Mouse (Mus musculus): ENCODE measurements around the gene Cep68. TPM values are rescaled to one million over a fixed set of nuclear protein-coding genes. Genes with fewer than 3 reads are reported as not detected.
A peak's percentile ranks its signal among the peaks of the same experiment; 100 is the strongest.
"Not testable (repeated sequence)": the region's sequence is repeated elsewhere in the genome, so short reads cannot be mapped to it uniquely, and the experiment has no call there.

The Cep68 gene
- polyA plus RNA-seq, 1 experiment from 2014 or later, result 37.3 TPM

DNA sequence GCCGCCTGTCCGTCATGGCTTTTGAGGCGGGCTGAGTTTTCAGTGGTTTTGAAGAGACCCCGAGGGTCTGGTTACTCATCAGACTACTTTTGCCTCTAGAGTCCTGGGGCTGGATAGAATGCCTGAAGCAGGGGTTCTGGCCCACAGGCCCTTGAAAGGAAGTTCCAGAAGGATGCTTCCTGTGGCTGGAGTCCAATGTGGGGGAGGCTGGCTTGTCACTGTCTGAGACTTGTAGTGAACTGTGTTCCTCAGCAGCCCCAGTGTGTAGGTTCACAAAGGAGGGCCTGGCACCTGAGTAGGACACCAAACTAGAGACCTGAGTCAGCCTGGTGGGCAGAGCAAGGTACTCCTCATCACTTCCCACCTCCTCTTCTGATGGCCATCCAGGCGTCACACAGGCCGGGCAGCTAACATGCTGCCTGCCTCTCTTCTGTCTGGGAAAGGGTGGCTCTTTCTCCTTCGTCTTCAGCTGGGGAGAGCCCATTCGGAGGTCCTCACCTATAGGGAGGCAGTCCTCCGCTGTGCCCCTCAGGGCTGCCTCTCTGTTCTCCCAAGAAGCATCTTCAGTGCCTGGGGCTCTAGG, 9.9 kb downstream of the Cep68 start:
- H3K27me3 ChIP-seq, result no peaks in the 10 kb centered on the region
- 91% methylated on average over 9 of the region's 9 CpGs for WGBS
- H3K9me3 ChIP-seq, result no peaks in the 10 kb centered on the region
- no peak overlapping the region for H3K27ac ChIP-seq (replicated peaks)
- H3K4me1 ChIP-seq, result peaks cover 9% of the 10 kb centered on the region; the same call in 1 of the 2 replicates
- ATAC-seq (ENCODE audit: low FRiP score, low read depth), result no peak
- no peak overlapping the region for H3K4me2 ChIP-seq (replicated peaks)
- H3K9ac ChIP-seq (replicated peaks), result no peak overlapping the region
- H3K36me3 ChIP-seq, result peaks cover 71% of the 10 kb centered on the region
- no peak overlapping the region for H3K4me3 ChIP-seq

- Histone ChIP-seq H3K4me2 (replicated peaks) (no peak overlapping the region), H3K36me3 (peaks cover 83% of the 10 kb centered on the region), H3K4me1 (0 out of 2 replicates have a peak, but pooled peaks cover under 1% of the 10 kb centered on the region), H3K27me3 (no peaks in the 10 kb centered on the region), H3K4me3 (no peak overlapping the region), H3K27ac (replicated peaks) (no peak overlapping the region), H3K9ac (replicated peaks) (no peak overlapping the region), H3K9me3 (no peaks in the 10 kb centered on the region)
- ATAC-seq (ENCODE audit: low FRiP score, low read depth), result no peak
- 94% methylated on average over 3 of the region's 3 CpGs for WGBS
Measured at GRCm38 (mm10) chr11:20237976-20238375, 11.3 kb downstream of the Cep68 start.

DNA sequence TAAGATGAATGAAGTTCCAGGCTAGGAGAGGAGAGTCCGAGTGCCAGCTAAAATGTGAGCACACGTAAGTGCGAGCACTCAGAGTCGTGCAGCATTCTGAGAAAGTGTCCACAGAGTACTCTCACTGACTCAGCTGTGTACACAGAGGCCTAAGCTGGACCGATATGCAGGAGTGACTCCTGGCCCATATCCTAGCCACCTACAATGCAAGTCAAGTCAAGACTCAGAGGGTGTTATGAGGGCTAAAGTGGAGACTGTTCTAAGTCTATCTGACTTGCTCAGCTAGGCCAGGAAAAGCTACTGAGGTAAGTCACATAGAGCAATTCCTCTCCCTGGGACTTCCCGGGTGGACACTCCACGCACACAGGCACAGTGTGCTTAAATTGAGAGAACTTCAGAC, 12.2 kb downstream of the Cep68 start:
- no peak overlapping the region for H3K27ac ChIP-seq (replicated peaks)
- H3K9me3 ChIP-seq, result no peaks in the 10 kb centered on the region
- H3K4me1 ChIP-seq, result no peaks in the 10 kb centered on the region
- H3K4me2 ChIP-seq (replicated peaks), result no peak overlapping the region
- no peaks in the 10 kb centered on the region for H3K27me3 ChIP-seq
- WGBS, result 94% methylated on average over 7 of the region's 7 CpGs
- no peak overlapping the region for H3K9ac ChIP-seq (replicated peaks)
- H3K36me3 ChIP-seq, result peaks cover 93% of the 10 kb centered on the region
- no peak overlapping the region for H3K4me3 ChIP-seq
- ATAC-seq (ENCODE audit: low FRiP score, low read depth), result no peak

DNA sequence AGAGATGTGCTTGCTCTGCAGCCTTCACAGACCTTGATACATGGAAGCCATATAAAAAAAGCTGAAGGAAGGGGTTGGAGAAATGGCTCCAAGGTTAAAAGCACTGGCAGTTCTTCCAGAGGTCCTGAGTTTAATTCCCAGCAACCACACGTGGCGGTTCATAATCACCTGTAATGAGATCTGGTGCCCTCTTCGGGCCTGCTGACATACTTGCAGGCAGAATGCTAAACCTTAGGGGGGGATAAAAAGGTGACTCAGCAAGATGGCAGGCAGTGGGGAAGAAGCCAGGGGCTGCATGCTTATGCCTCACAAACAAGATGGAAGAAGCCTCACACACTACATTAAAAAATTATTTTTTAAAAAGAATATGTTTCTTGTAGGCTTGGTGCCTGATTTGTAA, 15.0 kb downstream of the Cep68 start:
- WGBS, result 69% methylated on average over 3 of the region's 3 CpGs
- ATAC-seq (ENCODE audit: low FRiP score, low read depth), result no peak
- peaks cover 92% of the 10 kb centered on the region for H3K36me3 ChIP-seq

DNA sequence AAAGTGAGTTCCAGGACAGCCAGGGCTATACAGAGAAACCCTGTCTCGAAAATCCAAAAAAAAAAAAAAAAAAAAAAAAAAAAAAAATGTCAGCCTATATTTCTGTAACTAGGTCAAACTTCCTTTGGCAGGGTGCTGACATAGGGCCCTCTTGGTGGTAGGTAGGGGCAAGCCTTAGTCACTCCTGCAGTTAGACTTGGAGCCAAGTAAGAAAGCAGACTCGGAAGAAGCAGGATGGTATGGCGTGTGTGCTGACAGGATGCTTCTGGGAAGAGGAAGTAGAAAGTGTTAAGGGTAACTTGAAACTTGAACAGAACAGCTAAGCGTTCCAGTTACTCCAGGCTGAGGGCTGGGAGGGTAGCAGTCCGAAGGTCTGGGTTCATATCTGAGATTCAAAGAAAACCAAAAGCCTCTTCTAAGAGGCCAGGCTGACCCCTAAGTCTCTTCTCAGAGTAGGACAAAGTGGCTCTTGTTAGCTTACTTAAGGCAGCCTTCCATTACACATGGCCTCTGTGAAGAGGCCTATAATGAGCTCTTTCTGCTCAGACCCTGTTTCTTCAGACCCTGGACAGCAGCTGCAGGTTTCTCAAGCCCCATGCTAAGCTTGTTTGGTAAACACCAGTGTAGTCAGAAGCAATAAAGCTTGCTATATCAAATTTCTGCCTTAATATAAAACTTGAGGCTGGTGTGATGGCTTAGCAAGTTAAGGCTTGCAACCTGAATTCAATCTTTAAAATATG, 17.0 kb downstream of the Cep68 start:
- H3K4me2 ChIP-seq (replicated peaks), result no peak overlapping the region
- peaks cover 94% of the 10 kb centered on the region for H3K36me3 ChIP-seq
- peaks cover 6% of the 10 kb centered on the region for H3K4me1 ChIP-seq
- no peak overlapping the region for H3K4me3 ChIP-seq
- no peaks in the 10 kb centered on the region for H3K27me3 ChIP-seq
- WGBS, result 77% methylated on average over 4 of the region's 5 CpGs
- ATAC-seq (ENCODE audit: low FRiP score, low read depth), result no peak
- no peaks in the 10 kb centered on the region for H3K9me3 ChIP-seq
- no peak overlapping the region for H3K27ac ChIP-seq (replicated peaks)
- H3K9ac ChIP-seq (replicated peaks), result no peak overlapping the region

More for the DNA sequence above, 15.0 kb downstream of the Cep68 start:
- peaks cover 6% of the 10 kb centered on the region for H3K4me1 ChIP-seq
- no peak overlapping the region for H3K4me2 ChIP-seq (replicated peaks)
- no peaks in the 10 kb centered on the region for H3K27me3 ChIP-seq
- no peaks in the 10 kb centered on the region for H3K9me3 ChIP-seq
- H3K4me3 ChIP-seq, result no peak overlapping the region
- H3K27ac ChIP-seq (replicated peaks), result no peak overlapping the region
- no peak overlapping the region for H3K9ac ChIP-seq (replicated peaks)

GRCm38 (mm10) chr11:20231128-20231878, 17.9 kb downstream of the Cep68 start:
- peak; percentile 53 for ATAC-seq (ENCODE audit: low FRiP score, low read depth)
- Histone ChIP-seq H3K9me3 (no peaks in the 10 kb centered on the region), H3K4me1 (peaks cover 6% of the 10 kb centered on the region), H3K27me3 (no peaks in the 10 kb centered on the region), H3K36me3 (peaks cover 85% of the 10 kb centered on the region), H3K27ac (replicated peaks) (peak overlapping the region; percentile 76), H3K9ac (replicated peaks) (no peak overlapping the region), H3K4me3 (no peak overlapping the region), H3K4me2 (replicated peaks) (no peak overlapping the region)
- WGBS, result 37% methylated on average over 8 of the region's 8 CpGs

DNA sequence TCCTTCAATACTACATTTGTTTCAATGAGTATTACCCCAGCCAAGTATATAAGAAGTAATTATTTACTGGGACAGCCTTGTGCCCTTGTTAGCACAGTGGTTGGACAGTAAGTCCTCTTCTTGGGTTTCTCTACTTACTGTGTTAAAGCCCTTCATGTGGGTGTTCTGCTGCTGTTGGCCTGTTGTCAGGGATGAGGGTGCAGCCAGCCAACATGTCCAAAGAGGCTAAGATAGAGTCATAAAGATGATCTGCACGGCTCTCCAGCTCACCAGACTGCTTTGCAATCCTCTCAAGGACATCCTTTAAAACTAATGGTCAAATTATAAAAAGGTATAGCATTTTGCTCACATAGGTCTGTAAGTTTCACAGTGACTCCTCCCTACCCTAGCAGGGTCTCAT, 18.9 kb downstream of the Cep68 start:
- Histone ChIP-seq H3K36me3 (peaks cover 87% of the 10 kb centered on the region), H3K4me1 (peaks cover 6% of the 10 kb centered on the region)
- ATAC-seq (ENCODE audit: low FRiP score, low read depth), result no peak

GRCm38 (mm10) chr11:20229311-20229710, 19.9 kb downstream of the Cep68 start:
- no peak overlapping the region for H3K4me3 ChIP-seq
- H3K27ac ChIP-seq (replicated peaks), result no peak overlapping the region
- WGBS, result 90% methylated on average over 4 of the region's 4 CpGs
- no peak overlapping the region for H3K4me2 ChIP-seq (replicated peaks)
- no peak overlapping the region for H3K9ac ChIP-seq (replicated peaks)
- peaks cover 6% of the 10 kb centered on the region for H3K4me1 ChIP-seq
- no peak for ATAC-seq (ENCODE audit: low FRiP score, low read depth)
- no peaks in the 10 kb centered on the region for H3K9me3 ChIP-seq
- H3K27me3 ChIP-seq, result no peaks in the 10 kb centered on the region
- H3K36me3 ChIP-seq, result peaks cover 86% of the 10 kb centered on the region

More for the DNA sequence above, 18.9 kb downstream of the Cep68 start:
- 86% methylated on average over 1 of the region's 1 CpGs for WGBS
- H3K9me3 ChIP-seq, result no peaks in the 10 kb centered on the region
- no peak overlapping the region for H3K4me2 ChIP-seq (replicated peaks)
- no peak overlapping the region for H3K9ac ChIP-seq (replicated peaks)
- no peaks in the 10 kb centered on the region for H3K27me3 ChIP-seq
- no peak overlapping the region for H3K4me3 ChIP-seq
- H3K27ac ChIP-seq (replicated peaks), result no peak overlapping the region

DNA sequence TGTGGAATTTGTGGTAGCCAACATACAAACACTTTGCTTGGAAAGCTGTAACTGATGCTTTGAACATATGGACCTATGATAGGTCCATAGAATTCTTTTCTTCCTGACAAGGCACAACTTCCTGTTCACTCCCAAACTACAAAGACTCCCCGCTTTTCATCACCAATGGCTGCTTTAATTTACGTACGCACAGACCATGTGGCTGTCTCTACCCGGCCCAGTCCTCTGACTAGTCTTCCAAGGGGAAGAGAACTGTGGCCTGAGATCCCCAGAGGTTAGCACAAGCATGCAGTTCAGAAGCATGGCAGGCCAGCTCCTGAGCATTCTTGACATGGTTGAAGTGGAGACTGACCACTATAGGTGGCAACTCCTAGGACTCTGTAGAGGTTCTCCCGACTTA, 20.6 kb downstream of the Cep68 start:
- peaks cover 6% of the 10 kb centered on the region for H3K4me1 ChIP-seq
- 87% methylated on average over 5 of the region's 5 CpGs for WGBS
- H3K4me2 ChIP-seq (replicated peaks), result no peak overlapping the region
- no peak overlapping the region for H3K27ac ChIP-seq (replicated peaks)
- ATAC-seq (ENCODE audit: low FRiP score, low read depth), result no peak
- H3K36me3 ChIP-seq, result peaks cover 86% of the 10 kb centered on the region
- no peaks in the 10 kb centered on the region for H3K27me3 ChIP-seq
- no peak overlapping the region for H3K4me3 ChIP-seq
- H3K9me3 ChIP-seq, result no peaks in the 10 kb centered on the region
- no peak overlapping the region for H3K9ac ChIP-seq (replicated peaks)

DNA sequence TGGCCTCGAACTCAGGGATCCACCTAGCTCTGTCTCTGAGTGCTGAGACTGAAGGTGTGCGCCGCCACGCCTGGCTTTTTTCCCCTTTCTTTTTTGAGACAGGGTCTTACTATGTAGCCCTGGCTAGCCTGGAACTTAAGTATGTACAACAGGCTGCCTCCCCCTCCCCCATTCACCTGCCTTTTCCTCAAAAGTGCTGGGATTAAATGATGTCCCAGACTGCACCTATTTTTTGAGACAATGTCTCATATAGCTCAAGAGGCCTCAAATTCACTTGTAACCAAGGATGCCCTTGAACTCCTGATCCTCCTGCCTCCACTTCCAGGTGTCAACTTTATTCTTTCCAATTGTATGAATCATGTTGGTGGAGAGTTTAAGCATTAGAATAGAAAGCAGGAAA, 23.3 kb downstream of the Cep68 start:
- H3K9me3 ChIP-seq, result no peaks in the 10 kb centered on the region
- H3K9ac ChIP-seq (replicated peaks), result no peak overlapping the region
- WGBS, result 98% methylated on average over 4 of the region's 4 CpGs
- peaks cover 2% of the 10 kb centered on the region; the same call in 1 of the 2 replicates for H3K4me1 ChIP-seq
- H3K27me3 ChIP-seq, result no peaks in the 10 kb centered on the region
- no peak overlapping the region for H3K4me3 ChIP-seq
- H3K4me2 ChIP-seq (replicated peaks), result no peak overlapping the region
- no peak for ATAC-seq (ENCODE audit: low FRiP score, low read depth)
- peaks cover 74% of the 10 kb centered on the region for H3K36me3 ChIP-seq
- H3K27ac ChIP-seq (replicated peaks), result no peak overlapping the region

GRCm38 (mm10) chr11:20224196-20224595, 25.0 kb downstream of the Cep68 start:
- no peak for ATAC-seq (ENCODE audit: low FRiP score, low read depth)
- 85% methylated on average over 6 of the region's 6 CpGs for WGBS
- Histone ChIP-seq H3K9ac (replicated peaks) (no peak overlapping the region), H3K36me3 (peaks cover 70% of the 10 kb centered on the region), H3K4me3 (no peak overlapping the region), H3K27ac (replicated peaks) (no peak overlapping the region), H3K4me1 (no peaks in the 10 kb centered on the region), H3K27me3 (no peaks in the 10 kb centered on the region), H3K9me3 (no peaks in the 10 kb centered on the region), H3K4me2 (replicated peaks) (no peak overlapping the region)

GRCm38 (mm10) chr11:20221671-20222070, 27.6 kb downstream of the Cep68 start:
- not testable (repeated sequence) for H3K9ac ChIP-seq (replicated peaks); H3K4me2 ChIP-seq (replicated peaks); H3K4me3 ChIP-seq; H3K27ac ChIP-seq (replicated peaks); H3K4me1 ChIP-seq; H3K27me3 ChIP-seq; ATAC-seq (ENCODE audit: low FRiP score, low read depth); H3K9me3 ChIP-seq
- WGBS, result 100% methylated on average over 1 of the region's 1 CpGs
- H3K36me3 ChIP-seq, result peaks cover 72% of the 10 kb centered on the region

Measured in midbrain, embryonic 12.5 days (tissue).